Mouse (Mus musculus) embryonic stem cell, embryonic (primary cell): Measurements from ENCODE around the gene Ephx4.
"Not testable (repeated sequence)": the region's sequence is repeated elsewhere in the genome, so short reads cannot be mapped to it uniquely, and the experiment has no call there.

Experiments
- CTCF ChIA-PET, 4 experiments: fragments of 300-600 bp in 2 of 4; fragments of 350-600 bp in 2 of 4; sonication (Branson Sonifier 250); formaldehyde crosslinking; loops; one replicate each; lab custom pipeline; 2022; ENCODE audit warnings: inconsistent platforms in 2 of 4; lab: Charles Lee
- POLR2A ChIA-PET, 4 experiments: fragments of 300-600 bp in 2 of 4; fragments of 350-600 bp in 2 of 4; sonication (Branson Sonifier 250); formaldehyde crosslinking; loops; one replicate each; lab custom pipeline; 2022; ENCODE audit warnings: antibody characterized with exemption in 4 of 4, inconsistent platforms in 1 of 4; lab: Charles Lee

Ephx4 gene

GRCm38 (mm10) chr5:107402436-107402835, at the start of gene Ephx4:
Ephx4 (plus strand) TSS chr5:107402736.
- POLR2A ChIA-PET, result interaction anchor here in 2 of 4 experiments (0.7 to 1.6 kb wide), 4 partner anchors 11 to 43 kb away, joined by 3 to 6 read pairs (median 3); partner anchors contain the start of gene Btbd8 (in 1 of the 2)
- CTCF ChIA-PET, result interaction anchor here in 2 of 4 experiments (0.5 to 0.7 kb wide), 2 partner anchors 631 to 752 kb away, joined by 3 to 5 read pairs; no protein-coding TSS in a partner anchor

- ChIA-PET CTCF (no interaction called here), POLR2A (no interaction called here)
Observed at GRCm38 (mm10) chr5:107353981-107354380, 48.6 kb upstream of the Ephx4 start.

- ChIA-PET CTCF (interaction anchor here in 1 of 4 experiments (0.7 kb wide), 1 partner anchor 326 kb away, joined by 9 read pairs; no protein-coding TSS in a partner anchor), POLR2A (no interaction called here)
Observed at GRCm38 (mm10) chr5:107355801-107356200, 46.7 kb upstream of the Ephx4 start.

GRCm38 (mm10) chr5:107357723-107358122, 44.8 kb upstream of the Ephx4 start:
- POLR2A ChIA-PET, result interaction anchor here in 3 of 4 experiments (0.6 to 1.0 kb wide), 4 partner anchors 81 to 259 kb away, joined by 3 to 5 read pairs (median 4); no protein-coding TSS in a partner anchor

GRCm38 (mm10) chr5:107359395-107360053, 43.0 kb upstream of the Ephx4 start:
- CTCF ChIA-PET, result interaction anchor here (0.5 to 1.2 kb wide), 9 partner anchors 12 to 1959 kb away, joined by 3 to 10 read pairs (median 4); no protein-coding TSS in a partner anchor
- POLR2A ChIA-PET, result interaction anchor here in 3 of 4 experiments (0.6 to 2.1 kb wide), 39 partner anchors 9 to 785 kb away, joined by 3 to 10 read pairs (median 3); partner anchors contain the start of genes Btbd8 (in 1 of the 3), Cdc7 (in 1 of the 3), Ephx4 (in 1 of the 3) and Gfi1 (in 1 of the 3)

More at GRCm38 (mm10) chr5:107357723-107358122, 44.8 kb upstream of the Ephx4 start:
- CTCF ChIA-PET, result no interaction called here

GRCm38 (mm10) chr5:107360054-107360730, 42.3 kb upstream of the Ephx4 start:
- POLR2A ChIA-PET, result interaction anchor here in 3 of 4 experiments (0.6 to 2.1 kb wide), 36 partner anchors 8 to 786 kb away, joined by 3 to 10 read pairs (median 3); partner anchors contain the start of genes Btbd8 (in 1 of the 3), Cdc7 (in 1 of the 3), Ephx4 (in 1 of the 3) and Gfi1 (in 1 of the 3)
- CTCF ChIA-PET, result interaction anchor here in 3 of 4 experiments (0.6 to 1.2 kb wide), 8 partner anchors 12 to 1959 kb away, joined by 3 to 10 read pairs (median 4); no protein-coding TSS in a partner anchor

- CTCF ChIA-PET, result no interaction called here
Observed at GRCm38 (mm10) chr5:107370040-107370439, 32.5 kb upstream of the Ephx4 start.

GRCm38 (mm10) chr5:107371335-107371734, 31.2 kb upstream of the Ephx4 start:
- POLR2A ChIA-PET, result interaction anchor here (0.6 to 2.7 kb wide), 7 partner anchors 12 to 1728 kb away, joined by 3 to 9 read pairs (median 3); no protein-coding TSS in a partner anchor
- CTCF ChIA-PET, result interaction anchor here in 1 of 4 experiments (1.1 kb wide), 1 partner anchor 11 kb away, joined by 5 read pairs; no protein-coding TSS in a partner anchor

More at GRCm38 (mm10) chr5:107370040-107370439, 32.5 kb upstream of the Ephx4 start:
- POLR2A ChIA-PET, result interaction anchor here in 2 of 4 experiments (1.0 to 1.3 kb wide), 2 partner anchors 10 to 52 kb away, joined by 3 to 5 read pairs; no protein-coding TSS in a partner anchor

- CTCF ChIA-PET, result no interaction called here
- POLR2A ChIA-PET, result interaction anchor here in 2 of 4 experiments (0.6 to 2.7 kb wide), 2 partner anchors 14 to 451 kb away, joined by 3 to 9 read pairs; no protein-coding TSS in a partner anchor
Observed at GRCm38 (mm10) chr5:107373256-107373655, 29.3 kb upstream of the Ephx4 start.

- CTCF ChIA-PET, POLR2A ChIA-PET: not testable (repeated sequence)
Observed at GRCm38 (mm10) chr5:107386448-107386847, 16.1 kb upstream of the Ephx4 start.

- ChIA-PET POLR2A (interaction anchor here in 1 of 4 experiments (1.4 kb wide), 1 partner anchor 21 kb away, joined by 4 read pairs; no protein-coding TSS in a partner anchor), CTCF (no interaction called here)
Observed at GRCm38 (mm10) chr5:107387788-107388187, 14.7 kb upstream of the Ephx4 start.

- POLR2A ChIA-PET, result interaction anchor here in 1 of 4 experiments (1.4 kb wide), 1 partner anchor 22 kb away, joined by 4 read pairs; no protein-coding TSS in a partner anchor
- CTCF ChIA-PET, result interaction anchor here in 1 of 4 experiments (0.6 kb wide), 1 partner anchor 404 kb away, joined by 3 read pairs; no protein-coding TSS in a partner anchor
Observed at GRCm38 (mm10) chr5:107389373-107389772, 13.2 kb upstream of the Ephx4 start.

GRCm38 (mm10) chr5:107394437-107394836, 8.1 kb upstream of the Ephx4 start:
- ChIA-PET CTCF (no interaction called here), POLR2A (no interaction called here)

GRCm38 (mm10) chr5:107403011-107403946, 743 bp downstream of the Ephx4 start:
- ChIA-PET POLR2A (interaction anchor here in 2 of 4 experiments (0.6 to 1.6 kb wide), 7 partner anchors 10 to 213 kb away, joined by 3 to 6 read pairs (median 3); partner anchors contain the start of gene Btbd8 (in 1 of the 2)), CTCF (interaction anchor here in 3 of 4 experiments (0.5 to 0.7 kb wide), 4 partner anchors 8 to 753 kb away, joined by 3 to 9 read pairs (median 4); no protein-coding TSS in a partner anchor)

- ChIA-PET CTCF (interaction anchor here in 1 of 4 experiments (0.6 kb wide), 1 partner anchor 309 kb away, joined by 3 read pairs; no protein-coding TSS in a partner anchor), POLR2A (interaction anchor here in 1 of 4 experiments (0.5 to 1.2 kb wide), 5 partner anchors 9 to 1290 kb away, joined by 3 to 4 read pairs (median 3); no protein-coding TSS in a partner anchor)
Observed at GRCm38 (mm10) chr5:107403947-107404684, 1.6 kb downstream of the Ephx4 start.

- POLR2A ChIA-PET, result no interaction called here
- CTCF ChIA-PET, result no interaction called here
Observed at GRCm38 (mm10) chr5:107405361-107405760, 2.8 kb downstream of the Ephx4 start.
